Mouse (Mus musculus) limb, embryonic 14.5 days (tissue): ENCODE data around the gene Col5a1. TPM values are rescaled to one million over a fixed set of nuclear protein-coding genes. Genes with fewer than 3 reads are reported as not detected.

Experiments used
- ATAC-seq: fragments of 200-750 bp; cut with Nextera tagmentation; 2 replicates; pipeline ENCODE4 v1.8.0; 2017; ENCODE audit warnings: low read depth, moderate number of reproducible peaks, moderate TSS enrichment; ENCODE audit not compliant: low FRiP score
- DNase-seq: peaks from one replicate; pipeline ENCODE4 v3.0.0-alpha.2; 2015; ENCODE audit warnings: low spot score
- H3K27ac ChIP-seq: fragments of 300-500 bp; sonication (generic); replicated peaks from 2 replicates; pipeline ENCODE4 v1.5.1; 2014; ENCODE audit warnings: low read depth, mild to moderate bottlenecking, low read length, moderate library complexity, mixed read lengths
- H3K27me3 ChIP-seq: fragments of 300-500 bp; sonication (generic); 2 replicates; pipeline ENCODE4 v1.6.1; 2014; ENCODE audit warnings: low read length, mixed read lengths; ENCODE audit not compliant: control insufficient read depth, insufficient read depth
- H3K36me3 ChIP-seq: fragments of 300-500 bp; sonication (generic); 2 replicates; pipeline ENCODE4 v1.6.1; 2014; ENCODE audit warnings: mild to moderate bottlenecking, low read length, moderate library complexity, mixed read lengths; ENCODE audit not compliant: control insufficient read depth, insufficient read depth
- H3K4me1 ChIP-seq: fragments of 300-500 bp; sonication (generic); 2 replicates; pipeline ENCODE4 v1.6.1; 2014; ENCODE audit warnings: antibody characterized with exemption, low read length, mixed read lengths; ENCODE audit not compliant: control insufficient read depth, insufficient read depth
- H3K4me2 ChIP-seq: fragments of 300-500 bp; sonication (generic); replicated peaks from 2 replicates; pipeline ENCODE4 v1.6.1; 2014; ENCODE audit warnings: low read depth, mild to moderate bottlenecking, low read length, moderate library complexity; ENCODE audit not compliant: severe bottlenecking
- H3K4me3 ChIP-seq: fragments of 300-500 bp; sonication (generic); replicated peaks from 2 replicates; pipeline ENCODE4 v1.5.1; 2014; ENCODE audit warnings: low read length
- H3K9ac ChIP-seq: fragments of 300-500 bp; sonication (generic); 2 replicates; pipeline ENCODE4 v1.6.1; 2014; ENCODE audit warnings: mild to moderate bottlenecking, low read depth, low read length, moderate library complexity; ENCODE audit not compliant: severe bottlenecking
- H3K9me3 ChIP-seq: fragments of 300-500 bp; sonication (generic); 2 replicates; pipeline ENCODE4 v1.6.1; 2016; ENCODE audit warnings: low read length; ENCODE audit not compliant: control insufficient read depth
- POLR2A ChIP-seq: fragments of 200-500 bp; IDR thresholded peaks from 2 replicates; pipeline ENCODE4 v1.8.0; 2012; ENCODE audit warnings: inconsistent platforms, mild to moderate bottlenecking, moderate library complexity, borderline replicate concordance; ENCODE audit not compliant: insufficient read depth, insufficient read length; ENCODE audit errors: extremely low read depth
- WGBS: fragments of 180-500 bp; shearing (Covaris S2); extraction: QIAGEN DNeasy Blood & Tissue Kit; methylation state at CpG from one replicate; pipeline ENCODE4 v1.1.7; 2014; 5-methylcytosine and 5-hydroxymethylcytosine counted together
- polyA plus RNA-seq, 2 experiments: library from polyadenylated mRNA; depleted of rRNA in 1 of 2; stranded (reverse) in 1 of 2; unstranded in 1 of 2; fragments of >200 nt; fragmentation: Nextera tagmentation in 1 of 2; extraction: Ambion mirVana in 1 of 2; gene quantifications; 2 replicates each; pipeline versions ENCODE4 v1.2.1 to v1.2.3; 2012 to 2014

Gene Col5a1
- polyA plus RNA-seq, 2 experiments: 256 to 304 TPM

DNA sequence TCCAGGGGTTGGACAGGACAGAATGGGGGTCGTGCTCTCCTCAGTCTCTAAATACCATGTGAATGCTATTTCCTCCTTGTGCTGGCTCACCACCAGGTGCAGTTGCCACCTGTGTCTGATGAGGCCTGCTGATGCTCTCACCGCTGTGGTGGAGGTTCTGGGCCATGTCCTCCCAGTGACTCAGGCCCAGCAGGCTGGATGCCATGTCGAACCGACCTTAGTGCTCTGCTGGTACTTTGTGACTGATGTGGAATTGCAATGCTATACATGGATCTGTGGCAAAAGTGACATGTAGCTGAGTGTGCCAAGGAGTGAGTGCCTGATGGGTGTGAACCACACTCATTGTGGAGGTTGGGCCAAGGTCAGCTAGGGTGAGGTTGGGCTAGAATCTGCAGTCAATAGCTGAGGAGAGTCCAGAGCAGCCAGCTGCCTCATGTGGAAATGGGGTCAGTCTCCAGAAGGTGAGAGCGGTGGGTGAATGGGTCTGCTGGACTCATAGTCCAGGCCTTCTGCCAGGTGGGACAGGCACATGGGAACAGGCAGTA lies 44.3 kb downstream of the Col5a1 start:
- no peak for ATAC-seq
- no peaks in the 10 kb centered on the region for H3K9me3 ChIP-seq
- no peak overlapping the region for H3K4me2 ChIP-seq
- DNase-seq: no peak
- H3K4me3 ChIP-seq: no peak overlapping the region
- WGBS: 82% methylated on average over 5 of the region's 5 CpGs
- peaks cover 58% of the 10 kb centered on the region for H3K36me3 ChIP-seq
- no peak for TF ChIP-seq POLR2A
- peaks cover 56% of the 10 kb centered on the region for H3K4me1 ChIP-seq
- H3K27ac ChIP-seq: 0 out of 2 replicates have a peak overlapping the region, but pooled peaks have one; percentile 13
- no peaks in the 10 kb centered on the region for H3K27me3 ChIP-seq
- no peak overlapping the region for H3K9ac ChIP-seq

DNA sequence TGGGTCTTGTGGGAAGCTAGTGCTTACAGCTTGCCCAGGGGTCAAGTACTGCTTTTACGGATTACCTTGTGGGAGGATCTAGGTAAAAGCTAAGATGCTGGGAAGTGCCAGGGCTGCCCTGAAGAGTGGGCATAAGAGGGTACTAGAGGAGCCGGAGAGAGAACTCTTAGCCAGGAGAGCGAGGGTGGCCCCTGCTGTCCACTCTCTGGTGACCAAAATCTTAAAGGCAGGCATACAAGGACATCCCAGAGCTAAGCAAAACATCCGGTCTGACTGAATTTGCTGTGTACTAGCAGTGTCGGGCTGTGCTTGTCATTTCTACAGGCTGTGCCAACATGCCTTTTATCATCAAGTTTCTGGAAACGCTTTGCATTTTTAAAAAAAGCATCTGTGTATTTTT lies 44.9 kb downstream of the Col5a1 start:
- Histone ChIP-seq H3K27ac (peak overlapping the region; percentile 68; the same call in 1 of the 2 replicates), H3K36me3 (peaks cover 63% of the 10 kb centered on the region), H3K27me3 (no peaks in the 10 kb centered on the region), H3K9ac (no peak overlapping the region), H3K9me3 (no peaks in the 10 kb centered on the region), H3K4me3 (no peak overlapping the region), H3K4me1 (peaks cover 61% of the 10 kb centered on the region), H3K4me2 (no peak overlapping the region)
- 60% methylated on average over 6 of the region's 6 CpGs for WGBS
- no peak for TF ChIP-seq POLR2A
- no peak for ATAC-seq
- no peak for DNase-seq

DNA sequence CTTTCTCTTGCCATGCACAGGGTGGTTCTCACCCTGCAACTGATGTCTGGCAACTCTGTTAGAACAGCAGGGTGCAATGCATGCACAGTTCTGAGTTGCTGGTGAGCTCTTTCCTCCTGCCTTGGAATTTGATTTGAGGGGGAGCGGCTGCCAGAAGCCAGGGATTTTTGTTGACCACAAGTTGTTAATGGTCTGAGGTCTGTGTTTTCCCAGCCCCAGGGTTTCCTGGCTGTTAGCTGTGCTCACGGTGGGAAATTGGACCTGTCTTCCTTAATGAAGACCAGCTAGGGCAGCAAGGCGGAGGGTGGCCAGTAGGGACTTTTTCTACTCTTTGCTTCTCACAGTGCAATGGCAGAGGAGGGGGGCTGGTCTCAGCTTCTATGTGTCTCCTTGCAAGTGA lies 45.7 kb downstream of the Col5a1 start:
- Histone ChIP-seq H3K4me1 (peaks cover 69% of the 10 kb centered on the region), H3K9me3 (no peaks in the 10 kb centered on the region), H3K27ac (peak overlapping the region; percentile 68), H3K4me2 (peak overlapping the region; percentile 15; the same call in 1 of the 2 replicates), H3K27me3 (no peaks in the 10 kb centered on the region), H3K4me3 (no peak overlapping the region), H3K36me3 (peaks cover 71% of the 10 kb centered on the region), H3K9ac (no peak overlapping the region)
- peak; percentile 59 for ATAC-seq
- TF ChIP-seq POLR2A: no peak
- WGBS: 27% methylated on average over 3 of the region's 3 CpGs
- DNase-seq: peak; percentile 69

DNA sequence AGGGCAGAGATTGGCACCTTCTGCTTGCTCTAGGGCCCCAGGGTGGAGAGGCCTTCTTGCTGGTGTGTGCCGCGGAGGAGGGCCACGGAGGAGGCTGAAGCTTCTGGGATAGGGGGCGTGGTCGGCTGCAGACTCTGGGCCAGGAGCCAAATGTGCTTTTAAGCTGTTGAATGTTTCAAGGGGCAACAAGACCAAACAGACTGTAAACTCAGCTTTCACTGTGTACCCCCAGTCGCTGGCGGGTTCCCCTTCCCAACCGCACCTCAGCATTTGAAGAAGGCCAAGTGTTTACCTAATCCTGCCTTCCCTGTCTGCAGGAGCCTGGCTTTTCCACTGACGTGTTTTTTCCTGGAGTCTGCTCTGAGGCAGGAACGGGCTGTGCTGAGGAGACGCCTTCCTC lies 48.0 kb downstream of the Col5a1 start:
- Histone ChIP-seq H3K4me2 (peak overlapping the region; percentile 11; the same call in 1 of the 2 replicates), H3K9me3 (no peaks in the 10 kb centered on the region), H3K27me3 (no peaks in the 10 kb centered on the region), H3K4me3 (no peak overlapping the region), H3K9ac (0 out of 2 replicates have a peak overlapping the region, but pooled peaks have one; percentile 29), H3K36me3 (peaks cover 76% of the 10 kb centered on the region), H3K4me1 (peaks cover 75% of the 10 kb centered on the region), H3K27ac (peak overlapping the region; percentile 91)
- TF ChIP-seq POLR2A: no peak
- DNase-seq (peak; percentile 92), ATAC-seq (peak; percentile 75)
- WGBS: 9% methylated on average over 11 of the region's 11 CpGs

DNA sequence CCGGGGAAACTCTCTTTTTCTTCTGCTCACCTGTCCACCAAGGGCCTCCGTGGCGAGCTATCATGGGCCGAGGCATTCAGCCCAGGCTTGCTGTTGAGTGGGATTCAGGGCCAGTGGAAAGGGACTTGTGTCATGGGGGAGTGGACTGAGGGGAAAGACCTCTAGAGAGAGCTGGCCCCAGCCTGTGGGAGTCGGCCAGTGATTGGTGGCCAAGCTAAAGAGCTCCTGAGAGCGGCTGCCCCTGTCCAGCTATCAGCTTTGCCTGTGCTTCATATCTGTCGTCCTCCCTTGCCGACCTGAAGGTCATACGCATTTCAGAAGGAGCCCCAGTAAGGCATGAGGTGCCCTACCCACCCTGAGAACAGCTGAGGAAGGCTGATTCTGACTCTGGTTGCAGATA lies 48.6 kb downstream of the Col5a1 start:
- ATAC-seq (no peak), DNase-seq (no peak)
- TF ChIP-seq POLR2A: no peak
- Histone ChIP-seq H3K36me3 (peaks cover 72% of the 10 kb centered on the region), H3K9ac (0 out of 2 replicates have a peak overlapping the region, but pooled peaks have one; percentile 29), H3K4me1 (peaks cover 77% of the 10 kb centered on the region), H3K27ac (peak overlapping the region; percentile 91), H3K9me3 (no peaks in the 10 kb centered on the region), H3K4me3 (no peak overlapping the region), H3K27me3 (no peaks in the 10 kb centered on the region), H3K4me2 (no peak overlapping the region)
- WGBS: 86% methylated on average over 9 of the region's 9 CpGs
